Mouse (Mus musculus): ENCODE measurements at regions not wholly inside any gene's neighbourhood (a gene's known extent, or its start where the extent isn't known, plus 50 kb on each side); places are given as distances from the start of the nearest gene placed in this dataset.

GRCm38 (mm10) chr15:10767535-10767934, 53.1 kb upstream of the Rai14 start:
- H3K27me3 ChIP-seq: no peaks in the 10 kb centered on the region
- H3K9ac ChIP-seq: no peak overlapping the region
- H3K27ac ChIP-seq (replicated peaks): no peak overlapping the region
- no peaks in the 10 kb centered on the region for H3K36me3 ChIP-seq
- WGBS: 87% methylated on average over 6 of the region's 6 CpGs
- no peak overlapping the region for H3K4me2 ChIP-seq
- no peaks in the 10 kb centered on the region for H3K9me3 ChIP-seq
- no peak for ATAC-seq (ENCODE audit: low FRiP score, low read depth)
- no peak overlapping the region for H3K4me3 ChIP-seq
- H3K4me1 ChIP-seq (replicated peaks): no peaks in the 10 kb centered on the region

GRCm38 (mm10) chr15:10770410-10771310, 56.2 kb upstream of the Rai14 start:
- no peak overlapping the region for H3K4me3 ChIP-seq
- H3K36me3 ChIP-seq: no peaks in the 10 kb centered on the region
- H3K9ac ChIP-seq: no peak overlapping the region
- 65% methylated on average over 5 of the region's 5 CpGs for WGBS
- no peak overlapping the region for H3K27ac ChIP-seq (replicated peaks)
- ATAC-seq (ENCODE audit: low FRiP score, low read depth): no peak
- no peaks in the 10 kb centered on the region for H3K4me1 ChIP-seq (replicated peaks)
- no peaks in the 10 kb centered on the region for H3K9me3 ChIP-seq
- H3K27me3 ChIP-seq: no peaks in the 10 kb centered on the region
- H3K4me2 ChIP-seq: no peak overlapping the region

- Histone ChIP-seq H3K27me3 (no peaks in the 10 kb centered on the region), H3K9me3 (no peaks in the 10 kb centered on the region), H3K4me2 (no peak overlapping the region), H3K4me3 (no peak overlapping the region), H3K9ac (no peak overlapping the region), H3K27ac (replicated peaks) (no peak overlapping the region), H3K36me3 (no peaks in the 10 kb centered on the region), H3K4me1 (replicated peaks) (no peaks in the 10 kb centered on the region)
- WGBS: 49% methylated on average over 4 of the region's 4 CpGs
- ATAC-seq (ENCODE audit: low FRiP score, low read depth): no peak
Measured at GRCm38 (mm10) chr15:10771311-10771690, 56.9 kb upstream of the Rai14 start.

- no peak overlapping the region for H3K4me2 ChIP-seq
- H3K4me1 ChIP-seq (replicated peaks): no peaks in the 10 kb centered on the region
- no peak overlapping the region for H3K9ac ChIP-seq
- WGBS: 82% methylated on average over 13 of the region's 13 CpGs
- ATAC-seq (ENCODE audit: low FRiP score, low read depth): no peak
- H3K36me3 ChIP-seq: no peaks in the 10 kb centered on the region
- H3K4me3 ChIP-seq: no peak overlapping the region
- no peaks in the 10 kb centered on the region for H3K9me3 ChIP-seq
- H3K27ac ChIP-seq (replicated peaks): no peak overlapping the region
- no peaks in the 10 kb centered on the region for H3K27me3 ChIP-seq
Measured at GRCm38 (mm10) chr15:10779941-10780620, 65.7 kb upstream of the Rai14 start.

DNA sequence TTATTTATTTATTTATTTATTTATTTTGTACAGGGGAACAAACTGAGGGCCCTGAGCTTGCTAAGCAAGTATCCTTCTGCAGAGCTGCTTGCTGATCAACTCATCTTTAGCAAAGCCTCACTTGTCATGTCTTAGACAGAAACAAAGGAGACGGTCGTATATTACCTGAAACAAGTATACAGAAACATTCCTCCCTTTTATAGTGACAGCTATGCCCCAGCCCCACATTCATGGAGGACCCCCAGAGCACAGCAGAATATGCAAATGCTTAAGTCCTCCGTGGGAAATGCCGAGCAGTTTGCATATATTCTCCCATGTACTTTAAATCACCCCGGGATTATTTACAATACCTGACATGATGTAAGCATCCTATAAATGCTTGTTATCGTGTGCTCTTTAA, 74.9 kb upstream of the Rai14 start:
- Histone ChIP-seq H3K4me2 (no peak overlapping the region), H3K27ac (replicated peaks) (no peak overlapping the region), H3K27me3 (no peaks in the 10 kb centered on the region), H3K36me3 (no peaks in the 10 kb centered on the region), H3K4me3 (no peak overlapping the region), H3K9me3 (no peaks in the 10 kb centered on the region), H3K4me1 (replicated peaks) (no peaks in the 10 kb centered on the region), H3K9ac (no peak overlapping the region)
- 48% methylated on average over 6 of the region's 6 CpGs for WGBS
- no peak for ATAC-seq (ENCODE audit: low FRiP score, low read depth)

DNA sequence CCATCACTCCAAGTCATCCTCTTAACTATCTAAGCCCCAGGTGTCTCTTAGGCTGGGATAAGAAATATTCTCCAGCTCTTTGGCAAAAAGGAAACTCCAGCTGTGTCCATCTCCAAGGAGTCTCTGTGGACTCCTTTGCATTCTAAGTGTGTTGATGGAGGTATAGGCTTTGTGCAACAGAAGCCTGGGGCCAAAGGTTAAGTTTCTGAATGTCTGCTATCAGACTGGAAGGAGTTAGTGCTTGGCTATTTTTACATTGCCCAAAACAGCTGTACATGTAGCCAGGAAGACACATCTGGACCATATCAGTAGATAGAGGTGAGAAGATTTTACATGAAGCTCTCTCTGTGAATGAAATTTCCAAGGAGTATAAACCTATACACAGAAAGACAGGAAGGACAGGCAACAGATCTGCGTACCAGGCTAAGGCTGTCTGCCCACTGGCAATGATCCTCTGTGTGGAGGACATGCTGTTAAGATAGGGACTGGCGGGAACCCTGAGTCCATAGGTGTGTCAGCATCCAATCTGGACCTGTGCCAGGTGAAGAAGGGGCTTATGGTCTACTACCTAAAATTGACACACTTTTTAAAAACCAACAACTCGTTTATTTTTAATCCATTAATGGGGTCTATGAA, 76.6 kb upstream of the Rai14 start:
- no peak overlapping the region for H3K4me3 ChIP-seq
- no peaks in the 10 kb centered on the region for H3K27me3 ChIP-seq
- no peaks in the 10 kb centered on the region for H3K36me3 ChIP-seq
- H3K9me3 ChIP-seq: no peaks in the 10 kb centered on the region
- H3K27ac ChIP-seq (replicated peaks): no peak overlapping the region
- no peaks in the 10 kb centered on the region for H3K4me1 ChIP-seq (replicated peaks)
- H3K9ac ChIP-seq: no peak overlapping the region
- 91% methylated on average over 3 of the region's 3 CpGs for WGBS
- ATAC-seq (ENCODE audit: low FRiP score, low read depth): no peak
- H3K4me2 ChIP-seq: no peak overlapping the region

DNA sequence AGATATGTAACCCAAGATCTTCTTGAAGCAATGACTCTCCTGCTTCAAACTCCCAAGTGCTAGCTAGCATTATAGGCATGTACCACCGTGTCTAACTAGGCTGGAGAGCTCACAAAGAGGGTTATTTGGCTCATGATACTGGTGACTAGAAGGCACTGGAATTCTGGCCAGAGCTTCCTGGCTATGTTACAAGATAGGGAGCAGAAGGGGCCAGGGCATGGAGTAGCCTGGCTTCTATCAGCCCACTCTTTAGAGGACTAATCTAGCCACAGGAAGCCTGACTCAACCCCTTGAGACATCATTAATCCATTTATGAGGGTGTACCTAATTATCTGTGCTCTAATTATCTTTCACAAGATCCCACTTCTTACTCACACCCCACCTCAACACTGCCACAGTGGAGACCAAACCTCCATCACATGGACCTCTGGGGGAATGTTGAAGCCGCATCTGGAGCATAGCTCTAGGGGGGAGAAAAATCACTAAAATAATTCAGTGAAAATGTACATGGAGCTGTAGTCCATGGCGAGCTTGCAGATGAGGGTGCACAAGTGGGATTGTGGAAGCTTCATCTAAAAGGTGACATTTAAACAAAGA, 77.2 kb upstream of the Rai14 start:
- ATAC-seq (ENCODE audit: low FRiP score, low read depth): peak; percentile 59; the same call in 1 of the 2 replicates
- WGBS: 64% methylated on average over 3 of the region's 3 CpGs
- Histone ChIP-seq H3K9me3 (no peaks in the 10 kb centered on the region), H3K4me2 (no peak overlapping the region), H3K4me1 (replicated peaks) (no peaks in the 10 kb centered on the region), H3K9ac (no peak overlapping the region), H3K4me3 (no peak overlapping the region), H3K36me3 (no peaks in the 10 kb centered on the region), H3K27ac (replicated peaks) (no peak overlapping the region), H3K27me3 (no peaks in the 10 kb centered on the region)

DNA sequence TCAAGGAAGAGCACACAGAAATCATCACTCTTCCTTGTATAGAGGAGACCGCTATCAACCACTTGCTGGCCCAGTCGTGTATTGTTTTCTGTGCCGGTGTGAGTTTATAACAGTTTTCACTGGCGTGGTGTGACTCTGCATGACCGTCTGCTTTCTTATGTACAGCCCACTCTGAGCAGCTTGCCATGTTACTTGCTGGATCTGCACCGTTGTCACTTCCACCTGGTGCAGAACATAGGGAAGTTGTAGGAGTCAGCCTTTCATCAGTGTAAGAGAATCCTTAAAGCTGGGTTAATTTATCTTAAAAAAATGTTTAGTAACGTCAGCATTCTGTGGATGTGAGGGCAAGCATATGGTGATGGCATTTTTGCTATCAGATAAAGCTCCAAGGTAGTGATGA, 77.7 kb upstream of the Rai14 start:
- H3K9ac ChIP-seq: no peak overlapping the region
- no peaks in the 10 kb centered on the region for H3K27me3 ChIP-seq
- H3K4me1 ChIP-seq (replicated peaks): no peaks in the 10 kb centered on the region
- H3K9me3 ChIP-seq: no peaks in the 10 kb centered on the region
- no peak overlapping the region for H3K27ac ChIP-seq (replicated peaks)
- H3K4me2 ChIP-seq: no peak overlapping the region
- H3K36me3 ChIP-seq: no peaks in the 10 kb centered on the region
- H3K4me3 ChIP-seq: no peak overlapping the region
- ATAC-seq (ENCODE audit: low FRiP score, low read depth): no peak
- 76% methylated on average over 7 of the region's 7 CpGs for WGBS

- H3K4me3 ChIP-seq: no peak overlapping the region
Measured at GRCm38 (mm10) chr15:10795126-10795792, 80.8 kb upstream of the Rai14 start.

DNA sequence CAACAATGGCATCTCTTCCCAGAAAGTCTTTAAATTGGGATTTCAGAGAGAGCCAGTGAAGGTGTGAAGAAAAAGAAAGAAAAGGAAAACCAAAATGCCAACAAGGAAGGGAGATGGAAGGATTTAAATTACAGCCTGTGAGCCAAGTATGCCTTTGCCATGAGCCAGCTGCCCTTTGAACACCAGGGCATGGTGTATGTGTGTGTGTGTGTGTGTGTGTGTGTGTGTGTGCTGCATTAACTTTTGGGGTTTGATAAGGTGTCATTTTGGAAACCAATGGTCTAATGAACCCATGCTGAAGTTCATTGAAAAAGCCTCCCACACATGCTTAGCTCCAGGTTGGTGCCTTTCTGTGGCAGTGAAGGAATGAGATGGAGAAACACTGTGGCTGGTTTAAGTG, 85.2 kb upstream of the Rai14 start:
- no peak overlapping the region for H3K27ac ChIP-seq (replicated peaks)
- H3K9ac ChIP-seq: no peak overlapping the region
- no peaks in the 10 kb centered on the region for H3K27me3 ChIP-seq
- H3K4me1 ChIP-seq (replicated peaks): no peaks in the 10 kb centered on the region
- no peak for ATAC-seq (ENCODE audit: low FRiP score, low read depth)
- no peaks in the 10 kb centered on the region for H3K36me3 ChIP-seq
- no peaks in the 10 kb centered on the region for H3K9me3 ChIP-seq
- no peak overlapping the region for H3K4me3 ChIP-seq
- H3K4me2 ChIP-seq: no peak overlapping the region

More at GRCm38 (mm10) chr15:10795126-10795792, 80.8 kb upstream of the Rai14 start:
- Histone ChIP-seq H3K4me1 (replicated peaks) (no peaks in the 10 kb centered on the region), H3K4me2 (no peak overlapping the region), H3K27me3 (no peaks in the 10 kb centered on the region), H3K9me3 (no peaks in the 10 kb centered on the region), H3K36me3 (no peaks in the 10 kb centered on the region), H3K9ac (no peak overlapping the region), H3K27ac (replicated peaks) (no peak overlapping the region)
- ATAC-seq (ENCODE audit: low FRiP score, low read depth): no peak
- 93% methylated on average over 7 of the region's 7 CpGs for WGBS

DNA sequence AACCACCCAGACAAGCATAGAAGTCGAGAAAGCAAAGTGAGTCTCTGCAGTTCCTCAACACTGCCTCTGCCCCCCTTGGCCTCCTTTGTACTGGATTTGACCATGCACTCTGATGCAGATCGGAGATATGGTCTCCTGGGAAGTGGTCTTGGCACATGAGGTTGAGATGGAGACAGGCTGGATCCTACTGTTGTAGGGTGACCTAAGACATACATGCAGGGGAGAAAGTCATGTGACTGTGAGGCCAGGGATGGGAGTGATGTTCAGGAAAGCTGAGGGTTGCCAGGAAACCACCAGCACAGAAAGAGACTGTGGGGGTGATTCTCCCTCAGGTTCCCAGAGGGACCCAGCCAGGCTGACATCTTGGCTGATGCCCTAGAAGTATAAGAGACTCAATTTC, 99.8 kb upstream of the Rai14 start:
- no peak for ATAC-seq (ENCODE audit: low FRiP score, low read depth)
- H3K4me3 ChIP-seq: no peak overlapping the region
- no peak overlapping the region for H3K9ac ChIP-seq
- H3K36me3 ChIP-seq: no peaks in the 10 kb centered on the region
- H3K27me3 ChIP-seq: no peaks in the 10 kb centered on the region
- no peak overlapping the region for H3K4me2 ChIP-seq
- H3K4me1 ChIP-seq (replicated peaks): no peaks in the 10 kb centered on the region
- H3K27ac ChIP-seq (replicated peaks): no peak overlapping the region
- H3K9me3 ChIP-seq: no peaks in the 10 kb centered on the region
- WGBS: 78% methylated on average over 2 of the region's 2 CpGs

Measured in hindbrain, embryonic 15.5 days (tissue).